Mouse (Mus musculus) hindbrain, postnatal 0 days (tissue): ENCODE data around the gene Csnk1d. TPM values are rescaled to one million over a fixed set of nuclear protein-coding genes. Genes with fewer than 3 reads are reported as not detected.

Source experiments
- ATAC-seq: fragments of 200-750 bp; cut with Nextera tagmentation; 2 replicates; pipeline ENCODE4 v1.8.0; 2017; ENCODE audit warnings: mild to moderate bottlenecking, moderate TSS enrichment, moderate library complexity
- DNase-seq: peaks from one replicate; pipeline ENCODE4 v3.0.0-alpha.2; 2015; ENCODE audit warnings: low spot score
- H3K27ac ChIP-seq: fragments of 300-500 bp; sonication (generic); 2 replicates; pipeline ENCODE4 v1.5.1; 2014; ENCODE audit warnings: mild to moderate bottlenecking
- H3K27me3 ChIP-seq: fragments of 300-500 bp; sonication (generic); 2 replicates; pipeline ENCODE4 v1.6.1; 2014; ENCODE audit warnings: low read length, mixed read lengths; ENCODE audit not compliant: insufficient read depth
- H3K36me3 ChIP-seq: fragments of 300-500 bp; sonication (generic); 2 replicates; pipeline ENCODE4 v1.6.1; 2014; ENCODE audit warnings: low read length, mixed read lengths; ENCODE audit not compliant: insufficient read depth
- H3K4me1 ChIP-seq: fragments of 300-500 bp; sonication (generic); 2 replicates; pipeline ENCODE4 v1.6.1; 2014; ENCODE audit warnings: antibody characterized with exemption, low read length, mixed read lengths; ENCODE audit not compliant: insufficient read depth
- H3K4me2 ChIP-seq: fragments of 300-500 bp; sonication (generic); 2 replicates; pipeline ENCODE4 v1.6.1; 2014; ENCODE audit warnings: low read depth, mild to moderate bottlenecking, low read length, moderate library complexity, mixed read lengths
- H3K4me3 ChIP-seq: fragments of 300-500 bp; sonication (generic); 2 replicates; pipeline ENCODE4 v1.5.1; 2014; ENCODE audit warnings: low read length
- H3K9ac ChIP-seq: fragments of 300-500 bp; sonication (generic); replicated peaks from 2 replicates; pipeline ENCODE4 v1.6.1; 2014; ENCODE audit warnings: mild to moderate bottlenecking, low read length, moderate library complexity, mixed read lengths
- H3K9me3 ChIP-seq: fragments of 300-500 bp; sonication (generic); 2 replicates; pipeline ENCODE4 v1.6.1; 2016; ENCODE audit warnings: low read length, mixed read lengths
- CTCF ChIP-seq: IDR thresholded peaks from 2 replicates; pipeline ENCODE4 v1.5.1; 2016; ENCODE audit warnings: antibody characterized with exemption, control low read depth, low read depth
- WGBS: fragments of 180-500 bp; shearing (Covaris S2); extraction: QIAGEN DNeasy Blood & Tissue Kit; methylation state at CpG from one replicate; pipeline ENCODE4 v1.1.7; 2014; 5-methylcytosine and 5-hydroxymethylcytosine counted together
- polyA plus RNA-seq: library from polyadenylated mRNA; unstranded; fragments of >200 nt; fragmentation: Nextera tagmentation; extraction: Ambion mirVana; gene quantifications from 2 replicates; pipeline ENCODE4 v1.2.1, GENCODE M21; 2015
- total RNA-seq: library from RNA; depleted of rRNA; stranded (reverse); fragments of >200 nt; gene quantifications from 2 replicates; pipeline ENCODE4 v1.2.3, GENCODE M21; 2014

Gene Csnk1d
- total and polyA plus RNA-seq, 2 experiments from 2014 or later = 95.2 to 102 TPM

- no peak overlapping the region for H3K4me2 ChIP-seq
- H3K36me3 ChIP-seq = peaks cover 21% of the 10 kb centered on the region
- H3K9me3 ChIP-seq = no peaks in the 10 kb centered on the region
- H3K9ac ChIP-seq = no peak overlapping the region
- no peaks in the 10 kb centered on the region for H3K4me1 ChIP-seq
- H3K27me3 ChIP-seq = no peaks in the 10 kb centered on the region
- no peak for ATAC-seq
- no peak for DNase-seq
- TF ChIP-seq CTCF = no peak
- H3K27ac ChIP-seq = no peak overlapping the region
- 58% methylated on average over 8 of the region's 8 CpGs for WGBS
- H3K4me3 ChIP-seq = no peak overlapping the region
Observed at GRCm38 (mm10) chr11:120957052-120957451, 34.1 kb downstream of the Csnk1d start.

GRCm38 (mm10) chr11:120955701-120956100 is 35.4 kb downstream of the Csnk1d start:
- Histone ChIP-seq H3K9ac (no peak overlapping the region), H3K27ac (no peak overlapping the region), H3K4me1 (peaks cover 7% of the 10 kb centered on the region; the same call in 1 of the 2 replicates), H3K9me3 (no peaks in the 10 kb centered on the region), H3K4me3 (no peak overlapping the region), H3K4me2 (no peak overlapping the region), H3K36me3 (peaks cover 10% of the 10 kb centered on the region), H3K27me3 (no peaks in the 10 kb centered on the region)
- DNase-seq = no peak
- no peak for TF ChIP-seq CTCF
- WGBS = 91% methylated on average over 8 of the region's 8 CpGs
- ATAC-seq = no peak

DNA sequence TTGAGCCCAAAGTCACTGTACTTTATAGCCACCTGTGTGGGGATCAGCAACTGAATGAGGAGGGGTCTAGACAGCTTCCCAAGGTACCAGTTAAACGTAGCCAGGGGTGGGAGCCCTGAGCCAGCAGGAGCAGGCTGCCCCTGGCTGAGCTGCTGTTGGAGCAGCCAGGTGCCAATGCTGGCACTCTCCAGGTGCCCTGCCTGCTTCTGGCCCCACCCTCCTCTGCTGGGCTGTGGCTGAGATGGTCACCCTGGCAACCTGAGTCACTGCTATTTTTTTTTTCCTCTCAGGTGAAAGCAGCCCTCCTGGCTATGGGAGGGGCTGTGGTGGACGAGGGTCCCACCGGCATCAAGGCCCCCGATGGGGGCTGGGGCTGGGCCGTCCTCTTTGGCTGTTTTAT is 36.2 kb downstream of the Csnk1d start:
- no peak for ATAC-seq
- TF ChIP-seq CTCF = no peak

GRCm38 (mm10) chr11:120951731-120952730 is 39.1 kb downstream of the Csnk1d start:
- DNase-seq (no peak), ATAC-seq (no peak)
- Histone ChIP-seq H3K36me3 (peaks cover 10% of the 10 kb centered on the region), H3K9ac (no peak overlapping the region), H3K27ac (no peak overlapping the region), H3K4me1 (peaks cover 10% of the 10 kb centered on the region; the same call in 1 of the 2 replicates), H3K4me3 (no peak overlapping the region), H3K9me3 (no peaks in the 10 kb centered on the region), H3K27me3 (peaks cover 23% of the 10 kb centered on the region), H3K4me2 (peak overlapping the region; percentile 66; the same call in 1 of the 2 replicates)
- 80% methylated on average over 9 of the region's 9 CpGs for WGBS
- TF ChIP-seq CTCF = peak; percentile 8; the same call in 1 of the 2 replicates

More for the DNA sequence above, 36.2 kb downstream of the Csnk1d start:
- Histone ChIP-seq H3K36me3 (peaks cover 10% of the 10 kb centered on the region), H3K4me2 (no peak overlapping the region), H3K9ac (no peak overlapping the region), H3K4me1 (peaks cover 7% of the 10 kb centered on the region; the same call in 1 of the 2 replicates), H3K27ac (no peak overlapping the region), H3K4me3 (no peak overlapping the region), H3K27me3 (peaks cover 3% of the 10 kb centered on the region), H3K9me3 (no peaks in the 10 kb centered on the region)
- 86% methylated on average over 5 of the region's 5 CpGs for WGBS
- DNase-seq = no peak

DNA sequence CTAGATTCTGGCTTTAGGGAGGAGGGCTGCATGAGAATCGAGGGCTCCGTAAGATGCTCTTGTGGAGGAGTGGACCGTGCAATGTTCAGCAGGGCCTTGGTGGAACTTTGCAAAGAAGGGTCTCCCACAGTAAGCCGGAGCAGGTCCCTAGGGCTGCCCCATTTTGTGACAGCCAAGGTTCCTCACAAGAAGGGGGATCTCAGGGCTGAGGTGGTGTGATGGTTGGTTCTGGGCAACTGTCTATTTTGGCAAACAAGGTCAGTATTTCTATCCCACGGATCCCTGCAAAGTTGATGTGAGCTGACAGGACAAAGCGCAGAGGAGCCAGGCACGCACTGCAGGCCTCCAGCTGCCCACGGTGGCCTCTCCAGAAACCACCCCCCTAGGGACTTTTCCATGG is 39.9 kb downstream of the Csnk1d start:
- ATAC-seq (peak; percentile 1; the same call in 1 of the 2 replicates), DNase-seq (no peak)
- Histone ChIP-seq H3K4me3 (peak overlapping the region; percentile 39), H3K27ac (peak overlapping the region; percentile 36; the same call in 1 of the 2 replicates), H3K27me3 (peaks cover 23% of the 10 kb centered on the region), H3K36me3 (peaks cover 6% of the 10 kb centered on the region), H3K9ac (no peak overlapping the region; the same call in 1 of the 2 replicates), H3K9me3 (no peaks in the 10 kb centered on the region), H3K4me2 (peak overlapping the region; percentile 66), H3K4me1 (peaks cover 10% of the 10 kb centered on the region; the same call in 1 of the 2 replicates)
- WGBS = 22% methylated on average over 8 of the region's 8 CpGs
- TF ChIP-seq CTCF = no peak

- Histone ChIP-seq H3K4me3 (peak overlapping the region; percentile 39), H3K4me2 (peak overlapping the region; percentile 66), H3K4me1 (peaks cover 10% of the 10 kb centered on the region; the same call in 1 of the 2 replicates), H3K9me3 (no peaks in the 10 kb centered on the region), H3K36me3 (no peaks in the 10 kb centered on the region), H3K27me3 (peaks cover 23% of the 10 kb centered on the region), H3K27ac (peak overlapping the region; percentile 36; the same call in 1 of the 2 replicates), H3K9ac (no peak overlapping the region; the same call in 1 of the 2 replicates)
- ATAC-seq = peak; percentile 80
- DNase-seq = peak; percentile 85
- peak; percentile 21; the same call in 1 of the 2 replicates for TF ChIP-seq CTCF
- 3% methylated on average over 39 of the region's 39 CpGs for WGBS
Observed at GRCm38 (mm10) chr11:120950281-120951202, 40.6 kb downstream of the Csnk1d start.
